Mouse (Mus musculus): ENCODE data around the gene Sppl3. TPM values are rescaled to one million over a fixed set of nuclear protein-coding genes. Genes with fewer than 3 reads are reported as not detected.
"Not testable (repeated sequence)": the region's sequence is repeated elsewhere in the genome, so short reads cannot be mapped to it uniquely, and the experiment has no call there.

Gene Sppl3
- polyA plus RNA-seq, 1 experiment from 2014 or later, result 13.1 TPM

DNA sequence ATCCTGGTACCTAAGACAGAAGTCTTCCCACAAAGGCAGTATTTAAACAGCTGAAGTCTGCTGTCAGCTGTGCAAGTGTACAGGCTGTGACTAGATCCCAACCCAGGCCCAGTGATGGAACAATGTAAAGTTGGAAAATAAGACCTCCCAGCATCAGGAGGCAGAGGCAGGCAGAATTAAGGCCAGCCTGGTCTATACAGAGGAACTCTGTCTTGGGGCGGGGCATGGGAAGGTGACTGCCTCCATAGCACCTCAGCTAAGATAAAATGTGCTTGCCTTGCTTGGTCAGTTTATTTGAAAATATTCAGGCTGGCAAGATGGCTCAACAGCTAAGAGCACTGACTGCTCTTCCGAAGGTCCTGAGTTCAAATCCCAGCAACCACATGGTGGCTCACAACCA is 59.5 kb downstream of the Sppl3 start:
- WGBS, result 96% methylated on average over 2 of the region's 2 CpGs
- DNase-seq (ENCODE audit: low spot score), result no peak
- no peaks in the 10 kb centered on the region for H3K27me3 ChIP-seq (replicated peaks; ENCODE audit: low read depth, poor library complexity, severe bottlenecking)
- H3K36me3 ChIP-seq (replicated peaks), result peaks cover 22% of the 10 kb centered on the region
- H3K27ac ChIP-seq (replicated peaks), result no peak overlapping the region
- H3K4me1 ChIP-seq, result no peaks in the 10 kb centered on the region
- no peak overlapping the region for H3K4me3 ChIP-seq
- no peaks in the 10 kb centered on the region for H3K9me3 ChIP-seq

DNA sequence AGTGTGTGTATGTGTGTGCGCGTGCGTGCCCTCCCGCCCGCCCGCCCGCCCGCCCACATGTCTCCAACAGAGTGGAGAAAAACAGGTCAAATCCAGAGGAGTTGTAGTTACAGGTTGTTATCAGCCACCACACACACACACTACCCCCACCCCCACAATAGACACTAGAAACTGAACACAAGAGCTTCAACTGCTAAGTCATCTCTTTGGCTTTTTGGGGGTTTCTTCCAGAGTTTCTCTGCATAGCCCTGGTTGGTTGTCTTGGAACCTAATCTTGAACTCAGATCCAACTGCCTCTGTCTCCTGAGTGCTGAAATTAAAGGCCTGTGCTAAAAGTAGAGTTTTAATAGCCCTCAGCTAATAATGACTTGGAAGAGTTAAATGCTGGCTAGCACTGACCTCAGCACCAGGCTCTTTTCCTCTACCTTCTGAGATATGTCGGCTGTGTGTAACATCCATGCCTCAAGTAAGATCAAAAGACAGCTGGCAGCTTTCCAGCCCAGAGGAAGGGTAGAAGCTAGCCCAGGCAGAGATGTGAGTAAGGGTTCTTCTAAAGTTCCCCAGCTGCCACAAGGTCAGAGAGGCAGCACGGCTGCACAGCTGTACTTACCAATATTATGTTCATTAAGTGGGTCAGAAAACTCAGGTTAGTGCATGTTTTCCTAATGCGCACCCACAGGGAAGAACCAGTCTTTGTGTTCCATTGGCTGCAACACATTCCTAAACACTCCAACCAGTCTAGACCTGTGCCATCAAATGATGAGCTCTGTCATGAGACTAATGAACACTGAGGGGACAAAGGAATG is 60.4 kb downstream of the Sppl3 start:
- no peak for DNase-seq (ENCODE audit: low spot score)
- Histone ChIP-seq H3K27me3 (replicated peaks; ENCODE audit: low read depth, poor library complexity, severe bottlenecking) (no peaks in the 10 kb centered on the region), H3K9me3 (no peaks in the 10 kb centered on the region), H3K4me3 (no peak overlapping the region), H3K27ac (replicated peaks) (no peak overlapping the region), H3K4me1 (no peaks in the 10 kb centered on the region), H3K36me3 (replicated peaks) (peaks cover 25% of the 10 kb centered on the region)
- WGBS, result 90% methylated on average over 11 of the region's 11 CpGs

DNA sequence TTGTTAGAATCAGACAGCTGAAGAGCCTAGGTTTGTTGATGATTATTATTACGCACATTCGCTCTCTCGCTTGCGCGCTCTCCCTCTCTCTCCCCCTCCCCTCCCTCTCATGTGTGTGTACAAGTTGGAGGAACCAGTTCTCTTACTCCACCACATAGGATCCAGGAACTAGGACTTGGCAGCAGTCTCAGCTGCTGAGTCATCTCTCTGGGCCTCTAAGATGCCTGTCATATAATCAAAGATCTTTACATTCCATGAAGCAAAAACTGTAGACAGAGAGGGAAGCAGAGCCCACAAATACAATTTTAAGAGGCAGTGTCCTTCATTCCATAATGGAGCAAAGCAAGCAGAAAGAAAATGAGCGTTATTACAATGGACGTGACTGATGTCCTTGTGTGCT is 61.2 kb downstream of the Sppl3 start:
- H3K27ac ChIP-seq (replicated peaks), result no peak overlapping the region

DNA sequence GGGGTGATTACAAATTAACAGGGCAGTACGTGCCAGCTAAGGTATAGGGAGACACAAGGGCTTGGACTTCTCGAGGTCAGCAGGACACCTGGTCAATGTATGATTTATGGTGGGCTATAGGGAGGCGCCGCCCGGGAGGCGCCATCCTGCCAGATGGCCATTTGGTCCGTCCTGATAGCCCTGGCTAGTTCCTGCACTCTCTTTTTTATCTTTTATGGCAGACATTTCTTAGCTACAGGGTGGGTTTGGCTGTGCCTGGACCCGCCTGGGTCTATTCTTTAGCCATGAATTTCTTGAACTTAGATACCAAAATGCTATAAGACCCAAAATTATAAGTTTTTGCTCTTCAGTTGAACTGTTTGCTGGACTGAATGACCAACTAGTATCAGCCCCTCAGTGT is 62.4 kb downstream of the Sppl3 start:
- 89% methylated on average over 8 of the region's 8 CpGs for WGBS
- peaks cover 43% of the 10 kb centered on the region for H3K36me3 ChIP-seq (replicated peaks)

More for the DNA sequence above, 61.2 kb downstream of the Sppl3 start:
- H3K4me3 ChIP-seq, result no peak overlapping the region
- H3K4me1 ChIP-seq, result no peaks in the 10 kb centered on the region
- H3K9me3 ChIP-seq, result no peaks in the 10 kb centered on the region
- peaks cover 31% of the 10 kb centered on the region for H3K36me3 ChIP-seq (replicated peaks)
- no peak for DNase-seq (ENCODE audit: low spot score)
- WGBS, result 93% methylated on average over 7 of the region's 7 CpGs
- no peaks in the 10 kb centered on the region for H3K27me3 ChIP-seq (replicated peaks; ENCODE audit: low read depth, poor library complexity, severe bottlenecking)

DNA sequence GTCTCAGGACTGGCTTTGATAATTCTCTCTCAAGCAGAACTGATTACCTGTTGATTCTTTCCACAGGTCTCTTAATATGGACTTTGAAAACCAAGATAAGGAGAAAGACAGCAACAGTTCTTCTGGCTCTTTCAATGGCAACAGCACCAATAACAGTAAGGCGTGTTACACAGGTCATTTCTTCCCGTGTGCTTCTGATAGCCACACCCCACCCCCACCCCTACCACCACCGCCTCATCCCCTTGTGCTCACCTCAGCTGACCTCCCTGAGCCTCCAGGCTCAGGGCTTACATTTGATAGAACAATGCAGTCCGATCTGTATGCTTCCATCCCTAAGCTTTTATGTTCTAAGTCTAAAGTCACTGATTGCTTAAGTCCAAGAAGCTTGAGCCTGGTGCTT is 63.8 kb downstream of the Sppl3 start:
- Histone ChIP-seq H3K4me1 (no peaks in the 10 kb centered on the region), H3K4me3 (no peak overlapping the region), H3K36me3 (replicated peaks) (peaks cover 48% of the 10 kb centered on the region), H3K27me3 (replicated peaks; ENCODE audit: low read depth, poor library complexity, severe bottlenecking) (no peaks in the 10 kb centered on the region), H3K9me3 (no peaks in the 10 kb centered on the region), H3K27ac (replicated peaks) (no peak overlapping the region)
- 85% methylated on average over 4 of the region's 4 CpGs for WGBS
- DNase-seq (ENCODE audit: low spot score), result no peak

More for the DNA sequence above, 62.4 kb downstream of the Sppl3 start:
- H3K27me3 ChIP-seq (replicated peaks; ENCODE audit: low read depth, poor library complexity, severe bottlenecking); DNase-seq (ENCODE audit: low spot score); H3K4me1 ChIP-seq; H3K4me3 ChIP-seq; H3K27ac ChIP-seq (replicated peaks); H3K9me3 ChIP-seq: not testable (repeated sequence)

DNA sequence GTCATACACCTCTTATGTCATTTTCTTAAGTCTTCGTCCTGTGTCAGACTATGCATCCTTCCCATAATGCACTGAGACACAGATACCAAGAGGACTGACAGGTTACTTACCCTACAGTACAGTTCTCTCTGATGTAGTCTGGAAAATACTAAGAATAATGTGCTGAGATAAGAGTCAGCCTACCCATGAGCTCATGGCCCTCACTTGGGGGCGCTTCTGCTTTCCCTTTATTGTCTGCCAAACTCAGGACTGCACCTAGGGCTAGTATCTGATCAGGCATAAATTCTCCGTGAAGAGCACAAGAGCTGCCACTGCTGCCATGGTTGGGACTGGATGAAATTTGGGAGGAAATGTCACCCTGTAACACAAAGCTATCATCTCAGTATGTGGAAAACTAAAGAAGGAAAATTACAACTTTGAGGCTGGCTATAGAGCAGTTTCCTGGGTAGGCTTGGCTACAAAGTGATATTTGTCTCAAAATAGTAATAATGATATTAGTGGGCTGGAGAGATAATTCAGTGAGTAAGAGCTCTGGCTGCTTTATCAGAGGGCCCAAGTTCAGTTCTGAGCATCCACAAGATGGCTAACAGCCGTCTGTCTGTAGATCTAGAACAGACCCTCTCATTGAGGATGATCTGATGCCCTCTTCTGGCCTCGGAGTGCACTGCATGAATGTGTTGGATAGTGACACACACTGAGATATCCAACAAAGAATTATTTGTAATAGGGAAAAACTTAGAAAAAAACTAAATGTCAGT is 65.4 kb downstream of the Sppl3 start:
- Histone ChIP-seq H3K27me3 (replicated peaks; ENCODE audit: low read depth, poor library complexity, severe bottlenecking) (no peaks in the 10 kb centered on the region), H3K4me3 (no peak overlapping the region), H3K27ac (replicated peaks) (no peak overlapping the region), H3K4me1 (no peaks in the 10 kb centered on the region), H3K36me3 (replicated peaks) (peaks cover 54% of the 10 kb centered on the region), H3K9me3 (no peaks in the 10 kb centered on the region)
- WGBS, result 63% methylated on average over 5 of the region's 5 CpGs
- peak; percentile 66 for DNase-seq (ENCODE audit: low spot score)

DNA sequence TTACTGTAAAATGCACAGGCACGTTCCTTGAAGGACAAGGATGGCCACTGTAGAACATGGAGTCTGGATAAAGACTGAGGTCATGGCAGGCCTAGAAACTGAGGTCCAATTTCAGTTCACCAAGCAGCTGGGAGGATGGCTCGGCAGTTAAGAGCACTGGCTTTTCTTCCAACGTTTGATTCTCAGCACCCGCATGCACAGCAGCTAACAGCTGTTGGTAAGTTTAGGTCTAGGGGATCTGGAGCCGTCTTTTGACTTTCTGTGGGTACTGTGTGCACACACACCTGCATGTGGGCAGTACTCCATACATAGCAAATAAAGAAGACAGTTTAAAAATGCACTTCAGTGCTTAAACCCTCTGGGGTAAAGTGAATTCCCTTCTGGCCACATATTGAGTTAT is 70.7 kb downstream of the Sppl3 start:
- no peaks in the 10 kb centered on the region for H3K27me3 ChIP-seq (replicated peaks; ENCODE audit: low read depth, poor library complexity, severe bottlenecking)
- 88% methylated on average over 5 of the region's 5 CpGs for WGBS
- no peak overlapping the region for H3K4me3 ChIP-seq
- H3K4me1 ChIP-seq, result no peaks in the 10 kb centered on the region
- no peak for DNase-seq (ENCODE audit: low spot score)
- peaks cover 85% of the 10 kb centered on the region for H3K36me3 ChIP-seq (replicated peaks)
- no peaks in the 10 kb centered on the region for H3K9me3 ChIP-seq
- H3K27ac ChIP-seq (replicated peaks), result no peak overlapping the region

DNA sequence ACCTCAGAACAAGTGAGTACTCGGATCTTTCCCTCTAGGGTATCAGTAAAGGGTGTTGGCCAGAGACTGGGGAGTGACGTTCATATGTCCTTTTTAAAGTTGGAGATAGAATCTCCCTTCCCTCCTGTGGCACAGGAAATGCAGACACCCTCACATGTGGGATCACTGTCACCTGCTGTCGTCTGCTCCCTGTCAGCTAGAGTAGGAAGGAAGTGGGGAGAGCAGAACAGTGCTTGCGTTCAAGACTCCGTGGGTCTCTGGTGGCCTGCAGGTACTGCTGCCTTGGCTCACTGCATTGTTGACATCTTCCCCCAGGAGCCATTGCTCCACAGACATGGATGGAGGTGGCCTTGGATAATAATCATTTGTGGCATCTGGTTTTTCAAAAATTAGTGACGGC is 72.6 kb downstream of the Sppl3 start:
- Histone ChIP-seq H3K27ac (replicated peaks) (no peak overlapping the region), H3K27me3 (replicated peaks; ENCODE audit: low read depth, poor library complexity, severe bottlenecking) (no peaks in the 10 kb centered on the region), H3K4me3 (no peak overlapping the region), H3K4me1 (no peaks in the 10 kb centered on the region), H3K9me3 (no peaks in the 10 kb centered on the region), H3K36me3 (replicated peaks) (peaks cover 87% of the 10 kb centered on the region)
- 90% methylated on average over 6 of the region's 6 CpGs for WGBS
- DNase-seq (ENCODE audit: low spot score), result no peak

DNA sequence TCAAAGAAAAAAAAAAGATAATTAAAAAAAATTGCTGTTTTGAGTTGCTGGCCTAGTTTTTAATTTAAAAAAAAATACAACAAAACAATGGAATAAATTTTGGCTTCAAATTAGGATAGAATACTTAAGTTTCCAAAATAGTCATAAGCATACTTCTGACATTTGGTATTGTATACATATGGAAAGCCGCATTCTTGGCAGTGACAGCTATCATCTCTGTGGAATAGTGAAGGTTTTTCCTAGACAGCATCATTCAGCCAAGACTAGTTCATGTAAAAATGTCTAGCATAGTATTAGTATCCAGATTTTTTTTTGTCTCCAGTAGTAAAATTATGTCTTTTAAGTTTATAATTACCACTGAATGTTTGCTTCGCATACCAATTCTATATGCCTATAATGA is 74.7 kb downstream of the Sppl3 start:
- no peaks in the 10 kb centered on the region for H3K9me3 ChIP-seq
- peaks cover 100% of the 10 kb centered on the region for H3K36me3 ChIP-seq (replicated peaks)
- H3K27ac ChIP-seq (replicated peaks), result no peak overlapping the region
- H3K27me3 ChIP-seq (replicated peaks; ENCODE audit: low read depth, poor library complexity, severe bottlenecking), result no peaks in the 10 kb centered on the region
- no peak for DNase-seq (ENCODE audit: low spot score)
- no peak overlapping the region for H3K4me3 ChIP-seq
- no peaks in the 10 kb centered on the region for H3K4me1 ChIP-seq
- 98% methylated on average over 2 of the region's 2 CpGs for WGBS

DNA sequence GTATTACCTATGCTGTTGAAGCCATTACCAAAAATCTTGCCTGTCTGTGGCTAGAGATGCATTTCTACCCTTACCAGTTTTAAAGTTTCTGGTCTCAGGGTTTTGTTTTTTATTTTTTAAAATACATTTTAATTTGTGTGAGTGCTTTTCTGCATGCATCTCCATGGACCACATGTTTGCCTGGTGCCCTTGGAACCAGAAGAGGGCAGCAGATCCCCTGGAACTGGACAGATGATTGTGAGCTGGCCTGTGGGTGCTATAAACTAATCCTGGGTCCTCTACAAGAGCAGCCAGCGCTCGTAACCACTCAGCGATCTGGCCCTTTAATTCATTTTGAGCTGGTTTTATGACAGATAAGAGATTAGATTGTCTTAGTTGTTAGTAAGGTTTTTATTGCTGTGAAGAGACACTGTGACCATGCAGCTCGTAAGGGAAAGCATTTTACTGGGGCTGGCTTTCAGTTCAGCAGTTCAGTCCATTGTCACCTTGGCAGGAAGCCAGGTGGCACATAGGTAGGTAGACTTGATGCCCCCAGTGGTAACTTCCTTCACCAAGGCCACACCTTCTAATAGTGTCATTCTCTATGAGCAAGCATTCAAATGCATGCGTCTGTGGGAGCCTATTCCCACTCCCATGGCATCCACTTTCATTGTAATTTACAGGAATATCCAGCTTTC is 78.8 kb downstream of the Sppl3 start:
- peaks cover 98% of the 10 kb centered on the region for H3K36me3 ChIP-seq (replicated peaks)

DNA sequence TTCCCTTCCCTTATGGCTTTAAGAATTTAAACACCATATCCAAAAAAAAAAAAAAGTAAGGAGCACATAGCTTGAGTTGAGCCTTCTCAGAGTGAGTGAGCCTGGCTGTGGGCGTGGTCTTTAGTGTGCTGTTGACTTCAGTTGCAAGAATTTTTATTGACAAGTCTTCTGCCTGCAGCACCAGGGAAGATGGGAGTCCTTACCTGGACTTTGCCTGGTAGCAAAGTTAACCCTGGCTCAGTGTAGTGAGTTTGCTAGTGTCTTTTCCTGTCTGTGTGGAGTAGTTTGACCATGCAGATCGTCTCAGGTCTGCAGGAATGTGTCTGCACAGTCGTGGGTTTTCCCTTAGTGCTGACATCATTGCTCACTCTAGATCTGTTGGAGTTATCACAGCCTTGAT is 80.1 kb downstream of the Sppl3 start:
- no peak overlapping the region for H3K4me3 ChIP-seq

More for the DNA sequence above, 78.8 kb downstream of the Sppl3 start:
- Histone ChIP-seq H3K4me3 (no peak overlapping the region), H3K27me3 (replicated peaks; ENCODE audit: low read depth, poor library complexity, severe bottlenecking) (no peaks in the 10 kb centered on the region), H3K9me3 (no peaks in the 10 kb centered on the region), H3K4me1 (no peaks in the 10 kb centered on the region), H3K27ac (replicated peaks) (no peak overlapping the region)
- no peak for DNase-seq (ENCODE audit: low spot score)
- WGBS, result 97% methylated on average over 5 of the region's 5 CpGs

DNA sequence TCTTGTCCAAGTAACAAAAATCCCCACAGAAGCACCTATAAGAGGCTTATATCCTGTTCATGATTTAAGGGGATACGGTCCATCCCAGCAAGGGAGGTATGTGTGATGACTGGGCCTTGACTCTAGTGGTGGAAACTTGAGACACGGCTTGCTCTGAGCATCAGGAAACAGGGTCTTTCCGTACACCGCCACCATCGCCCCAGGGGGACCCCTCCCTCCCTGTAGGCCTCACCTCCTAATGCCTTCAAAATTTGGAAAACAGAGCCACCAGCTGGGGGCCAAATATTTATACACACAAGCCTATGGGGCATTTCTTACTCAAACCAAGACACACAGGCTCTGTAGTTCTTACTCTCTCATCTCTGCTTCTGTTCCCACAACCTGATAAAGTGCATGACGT is 80.8 kb downstream of the Sppl3 start:
- Histone ChIP-seq H3K4me3 (no peak overlapping the region), H3K36me3 (replicated peaks) (peaks cover 98% of the 10 kb centered on the region), H3K27ac (replicated peaks) (no peak overlapping the region), H3K4me1 (no peaks in the 10 kb centered on the region), H3K27me3 (replicated peaks; ENCODE audit: low read depth, poor library complexity, severe bottlenecking) (no peaks in the 10 kb centered on the region), H3K9me3 (no peaks in the 10 kb centered on the region)
- no peak for DNase-seq (ENCODE audit: low spot score)
- 80% methylated on average over 6 of the region's 6 CpGs for WGBS

More for the DNA sequence above, 80.1 kb downstream of the Sppl3 start:
- Histone ChIP-seq H3K4me1 (no peaks in the 10 kb centered on the region), H3K27ac (replicated peaks) (no peak overlapping the region), H3K36me3 (replicated peaks) (peaks cover 98% of the 10 kb centered on the region), H3K27me3 (replicated peaks; ENCODE audit: low read depth, poor library complexity, severe bottlenecking) (no peaks in the 10 kb centered on the region), H3K9me3 (no peaks in the 10 kb centered on the region)
- no peak for DNase-seq (ENCODE audit: low spot score)
- WGBS, result 89% methylated on average over 3 of the region's 3 CpGs
